Mouse (Mus musculus): ENCODE results near the gene Phactr2. TPM values are rescaled to one million over a fixed set of nuclear protein-coding genes. Genes with fewer than 3 reads are reported as not detected.

The Phactr2 gene
- polyA plus RNA-seq, 1 experiment from 2014 or later: 7.5 TPM

- WGBS: 82% methylated on average over 8 of the region's 8 CpGs
- no peak for ATAC-seq (ENCODE audit: low read depth)
Measured at GRCm38 (mm10) chr10:13289252-13289961, 184.8 kb downstream of the Phactr2 start.

GRCm38 (mm10) chr10:13288296-13288695 lies 185.9 kb downstream of the Phactr2 start:
- no peak for ATAC-seq (ENCODE audit: low read depth)

More at GRCm38 (mm10) chr10:13289252-13289961, 184.8 kb downstream of the Phactr2 start:
- no peaks in the 10 kb centered on the region for H3K36me3 ChIP-seq (ENCODE audit: control insufficient read depth, insufficient read depth, low read length)
- no peaks in the 10 kb centered on the region for H3K9me3 ChIP-seq (ENCODE audit: control insufficient read depth, low read length)
- no peaks in the 10 kb centered on the region for H3K4me1 ChIP-seq (ENCODE audit: control insufficient read depth, insufficient read depth, low read length)
- H3K9ac ChIP-seq (replicated peaks; ENCODE audit: low read depth, low read length): no peak overlapping the region
- H3K27me3 ChIP-seq (ENCODE audit: control insufficient read depth, insufficient read depth, low read length): no peaks in the 10 kb centered on the region
- H3K27ac ChIP-seq (ENCODE audit: low read depth, low read length): no peak overlapping the region
- no peak overlapping the region for H3K4me2 ChIP-seq (ENCODE audit: low read depth, low read length)
- H3K4me3 ChIP-seq (ENCODE audit: low read depth, low read length): no peak overlapping the region

GRCm38 (mm10) chr10:13283441-13283840 lies 190.8 kb downstream of the Phactr2 start:
- no peak overlapping the region for H3K9ac ChIP-seq (replicated peaks; ENCODE audit: low read depth, low read length)
- no peak overlapping the region for H3K4me3 ChIP-seq (ENCODE audit: low read depth, low read length)
- no peaks in the 10 kb centered on the region for H3K27me3 ChIP-seq (ENCODE audit: control insufficient read depth, insufficient read depth, low read length)
- no peaks in the 10 kb centered on the region for H3K9me3 ChIP-seq (ENCODE audit: control insufficient read depth, low read length)
- no peaks in the 10 kb centered on the region for H3K36me3 ChIP-seq (ENCODE audit: control insufficient read depth, insufficient read depth, low read length)
- H3K4me1 ChIP-seq (ENCODE audit: control insufficient read depth, insufficient read depth, low read length): no peaks in the 10 kb centered on the region
- no peak overlapping the region for H3K27ac ChIP-seq (ENCODE audit: low read depth, low read length)
- H3K4me2 ChIP-seq (ENCODE audit: low read depth, low read length): no peak overlapping the region
- ATAC-seq (ENCODE audit: low read depth): no peak
- 81% methylated on average over 4 of the region's 4 CpGs for WGBS

More at GRCm38 (mm10) chr10:13288296-13288695, 185.9 kb downstream of the Phactr2 start:
- Histone ChIP-seq H3K4me3 (ENCODE audit: low read depth, low read length) (no peak overlapping the region), H3K4me2 (ENCODE audit: low read depth, low read length) (no peak overlapping the region), H3K36me3 (ENCODE audit: control insufficient read depth, insufficient read depth, low read length) (no peaks in the 10 kb centered on the region), H3K27me3 (ENCODE audit: control insufficient read depth, insufficient read depth, low read length) (no peaks in the 10 kb centered on the region), H3K9ac (replicated peaks; ENCODE audit: low read depth, low read length) (no peak overlapping the region), H3K27ac (ENCODE audit: low read depth, low read length) (no peak overlapping the region), H3K4me1 (ENCODE audit: control insufficient read depth, insufficient read depth, low read length) (no peaks in the 10 kb centered on the region), H3K9me3 (ENCODE audit: control insufficient read depth, low read length) (no peaks in the 10 kb centered on the region)
- WGBS: 97% methylated on average over 5 of the region's 5 CpGs

GRCm38 (mm10) chr10:13280298-13280853 lies 193.8 kb downstream of the Phactr2 start:
- no peak overlapping the region for H3K4me2 ChIP-seq (ENCODE audit: low read depth, low read length)
- 87% methylated on average over 6 of the region's 6 CpGs for WGBS
- H3K36me3 ChIP-seq (ENCODE audit: control insufficient read depth, insufficient read depth, low read length): no peaks in the 10 kb centered on the region
- H3K27me3 ChIP-seq (ENCODE audit: control insufficient read depth, insufficient read depth, low read length): no peaks in the 10 kb centered on the region
- no peaks in the 10 kb centered on the region for H3K9me3 ChIP-seq (ENCODE audit: control insufficient read depth, low read length)
- no peak overlapping the region for H3K9ac ChIP-seq (replicated peaks; ENCODE audit: low read depth, low read length)
- H3K4me1 ChIP-seq (ENCODE audit: control insufficient read depth, insufficient read depth, low read length): no peaks in the 10 kb centered on the region
- no peak for ATAC-seq (ENCODE audit: low read depth)
- no peak overlapping the region for H3K4me3 ChIP-seq (ENCODE audit: low read depth, low read length)
- no peak overlapping the region for H3K27ac ChIP-seq (ENCODE audit: low read depth, low read length)

- ATAC-seq (ENCODE audit: low read depth): no peak
- no peak overlapping the region for H3K9ac ChIP-seq (replicated peaks; ENCODE audit: low read depth, low read length)
- no peaks in the 10 kb centered on the region for H3K36me3 ChIP-seq (ENCODE audit: control insufficient read depth, insufficient read depth, low read length)
- H3K4me1 ChIP-seq (ENCODE audit: control insufficient read depth, insufficient read depth, low read length): no peaks in the 10 kb centered on the region
- H3K4me2 ChIP-seq (ENCODE audit: low read depth, low read length): no peak overlapping the region
- H3K27ac ChIP-seq (ENCODE audit: low read depth, low read length): no peak overlapping the region
- no peaks in the 10 kb centered on the region for H3K9me3 ChIP-seq (ENCODE audit: control insufficient read depth, low read length)
- no peaks in the 10 kb centered on the region for H3K27me3 ChIP-seq (ENCODE audit: control insufficient read depth, insufficient read depth, low read length)
- H3K4me3 ChIP-seq (ENCODE audit: low read depth, low read length): no peak overlapping the region
- 91% methylated on average over 5 of the region's 5 CpGs for WGBS
Measured at GRCm38 (mm10) chr10:13276298-13276697, 197.9 kb downstream of the Phactr2 start.

- H3K4me1 ChIP-seq (ENCODE audit: control insufficient read depth, insufficient read depth, low read length): no peaks in the 10 kb centered on the region
- 93% methylated on average over 6 of the region's 6 CpGs for WGBS
- H3K9ac ChIP-seq (replicated peaks; ENCODE audit: low read depth, low read length): no peak overlapping the region
- no peak overlapping the region for H3K27ac ChIP-seq (ENCODE audit: low read depth, low read length)
- no peak overlapping the region for H3K4me3 ChIP-seq (ENCODE audit: low read depth, low read length)
- ATAC-seq (ENCODE audit: low read depth): no peak
- no peaks in the 10 kb centered on the region for H3K36me3 ChIP-seq (ENCODE audit: control insufficient read depth, insufficient read depth, low read length)
- no peaks in the 10 kb centered on the region for H3K27me3 ChIP-seq (ENCODE audit: control insufficient read depth, insufficient read depth, low read length)
- no peak overlapping the region for H3K4me2 ChIP-seq (ENCODE audit: low read depth, low read length)
- no peaks in the 10 kb centered on the region for H3K9me3 ChIP-seq (ENCODE audit: control insufficient read depth, low read length)
Measured at GRCm38 (mm10) chr10:13275152-13275551, 199.1 kb downstream of the Phactr2 start.

- H3K4me3 ChIP-seq (ENCODE audit: low read depth, low read length): no peak overlapping the region
- H3K9ac ChIP-seq (replicated peaks; ENCODE audit: low read depth, low read length): no peak overlapping the region
- no peak overlapping the region for H3K4me2 ChIP-seq (ENCODE audit: low read depth, low read length)
- no peak for ATAC-seq (ENCODE audit: low read depth)
- H3K27me3 ChIP-seq (ENCODE audit: control insufficient read depth, insufficient read depth, low read length): no peaks in the 10 kb centered on the region
- WGBS: 93% methylated on average over 4 of the region's 4 CpGs
- no peaks in the 10 kb centered on the region for H3K9me3 ChIP-seq (ENCODE audit: control insufficient read depth, low read length)
- no peaks in the 10 kb centered on the region for H3K4me1 ChIP-seq (ENCODE audit: control insufficient read depth, insufficient read depth, low read length)
- no peak overlapping the region for H3K27ac ChIP-seq (ENCODE audit: low read depth, low read length)
- H3K36me3 ChIP-seq (ENCODE audit: control insufficient read depth, insufficient read depth, low read length): no peaks in the 10 kb centered on the region
Measured at GRCm38 (mm10) chr10:13274699-13275098, 199.5 kb downstream of the Phactr2 start.

- Histone ChIP-seq H3K36me3 (ENCODE audit: control insufficient read depth, insufficient read depth, low read length) (no peaks in the 10 kb centered on the region), H3K4me2 (ENCODE audit: low read depth, low read length) (no peak overlapping the region), H3K4me3 (ENCODE audit: low read depth, low read length) (no peak overlapping the region), H3K9me3 (ENCODE audit: control insufficient read depth, low read length) (no peaks in the 10 kb centered on the region), H3K4me1 (ENCODE audit: control insufficient read depth, insufficient read depth, low read length) (no peaks in the 10 kb centered on the region), H3K27ac (ENCODE audit: low read depth, low read length) (no peak overlapping the region), H3K27me3 (ENCODE audit: control insufficient read depth, insufficient read depth, low read length) (no peaks in the 10 kb centered on the region), H3K9ac (replicated peaks; ENCODE audit: low read depth, low read length) (no peak overlapping the region)
- ATAC-seq (ENCODE audit: low read depth): no peak
- WGBS: 84% methylated on average over 1 of the region's 1 CpGs
Measured at GRCm38 (mm10) chr10:13273756-13274155, 200.5 kb downstream of the Phactr2 start.

- no peak for ATAC-seq (ENCODE audit: low read depth)
- 88% methylated on average over 8 of the region's 8 CpGs for WGBS
- Histone ChIP-seq H3K9ac (replicated peaks; ENCODE audit: low read depth, low read length) (no peak overlapping the region), H3K9me3 (ENCODE audit: control insufficient read depth, low read length) (no peaks in the 10 kb centered on the region), H3K4me2 (ENCODE audit: low read depth, low read length) (no peak overlapping the region), H3K36me3 (ENCODE audit: control insufficient read depth, insufficient read depth, low read length) (no peaks in the 10 kb centered on the region), H3K27ac (ENCODE audit: low read depth, low read length) (no peak overlapping the region), H3K4me1 (ENCODE audit: control insufficient read depth, insufficient read depth, low read length) (no peaks in the 10 kb centered on the region), H3K27me3 (ENCODE audit: control insufficient read depth, insufficient read depth, low read length) (no peaks in the 10 kb centered on the region), H3K4me3 (ENCODE audit: low read depth, low read length) (no peak overlapping the region)
Measured at GRCm38 (mm10) chr10:13271716-13272115, 202.5 kb downstream of the Phactr2 start.

All from neural tube, embryonic 14.5 days (tissue).